Mouse (Mus musculus): ENCODE results near the gene Tmeff1. TPM values are rescaled to one million over a fixed set of nuclear protein-coding genes. Genes with fewer than 3 reads are reported as not detected.

Gene Tmeff1
- 25.8 and 26.4 TPM in 2 replicates for polyA plus RNA-seq (2015; fragmentation: Nextera tagmentation; extraction: Ambion mirVana)

DNA sequence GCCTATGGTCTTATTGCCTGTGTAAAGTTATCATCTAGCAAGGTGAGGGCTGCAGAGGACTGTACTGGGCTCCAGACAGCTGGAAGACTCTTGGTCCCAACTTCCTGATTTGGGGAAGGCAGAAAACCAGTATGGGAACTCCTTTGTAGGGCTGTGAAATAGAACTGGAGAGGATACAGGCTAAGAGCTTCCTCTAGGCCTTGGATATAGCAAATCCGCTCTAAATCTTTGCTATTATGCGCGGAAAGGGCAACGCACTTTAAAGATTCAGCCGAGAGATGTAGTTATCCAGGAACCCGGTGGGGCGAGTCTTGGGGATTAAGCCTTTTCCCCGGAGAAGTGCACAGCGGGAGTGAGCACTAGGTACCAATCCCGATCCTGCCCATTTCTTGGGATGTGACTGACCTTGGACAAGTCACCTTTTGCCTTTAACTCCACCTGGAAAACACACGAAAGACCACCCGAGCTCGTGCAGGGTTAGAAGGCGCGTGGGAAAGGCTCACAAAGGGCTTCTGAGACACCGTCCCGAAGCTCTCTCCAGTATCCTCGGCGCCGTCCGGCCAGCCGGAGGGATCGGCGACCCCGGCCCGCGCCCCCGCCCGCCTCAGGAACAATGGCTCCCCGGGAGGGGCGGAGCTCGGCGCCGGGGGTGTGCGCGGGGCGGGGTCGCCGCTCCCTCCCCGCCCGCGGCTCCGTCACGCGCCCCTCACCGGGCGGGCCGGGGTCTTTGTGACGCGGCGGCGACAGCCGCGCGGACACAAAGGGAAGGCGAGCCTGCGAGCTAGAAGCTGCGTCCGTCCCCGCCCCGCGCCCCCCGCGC, at the start of gene Tmeff1:
Gene Tmeff1 (plus strand): TSS at position 754 of the 820 bp plus-strand sequence.

GRCm38 (mm10) chr4:48539841-48540575, 45.0 kb upstream of the Tmeff1 start, which contains the start of gene Msantd3:
Gene Msantd3, plus strand, starts transcription at chr4:48539935.

DNA sequence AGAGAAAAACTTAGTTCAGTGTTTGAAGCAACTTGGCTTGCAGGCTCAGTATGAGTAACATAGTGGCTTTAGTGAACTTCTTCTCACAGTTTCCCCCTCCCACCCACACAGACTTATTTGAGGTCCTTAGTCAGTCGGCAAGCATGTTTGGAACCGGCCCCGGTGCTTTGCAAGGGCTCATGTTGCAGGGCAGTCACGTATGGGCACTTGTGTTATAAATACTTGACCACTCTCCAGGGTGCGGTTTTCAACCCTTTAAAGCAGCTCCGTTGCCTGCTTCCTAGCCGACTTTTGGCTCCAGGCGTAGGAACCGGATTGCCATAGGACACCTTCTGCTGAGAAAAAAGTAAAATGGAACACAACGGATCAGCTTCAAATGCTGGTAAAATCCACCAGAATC, 78.3 kb downstream of the Tmeff1 start, which contains the start of gene Cavin4:
Gene Cavin4 (plus strand): TSS at position 244 of the 400 bp plus-strand sequence.

Other genes with a start within 250 kb of the Tmeff1 start
- 26.1 and 27.7 TPM in 2 replicates for gene Tex10, start 111.7 kb upstream of the Tmeff1 start, polyA plus RNA-seq (2015; fragmentation: Nextera tagmentation; extraction: Ambion mirVana)
- 18.1 and 20.9 TPM in 2 replicates for gene Msantd3, start 45.2 kb upstream of the Tmeff1 start, polyA plus RNA-seq (2015; fragmentation: Nextera tagmentation; extraction: Ambion mirVana)
- gene Cavin4, start 78.3 kb downstream of the Tmeff1 start, polyA plus RNA-seq (2015; fragmentation: Nextera tagmentation; extraction: Ambion mirVana): 0.17 and 0.39 TPM in 2 replicates

Measured in urinary bladder, postnatal 0 days (tissue).